Mouse (Mus musculus) adrenal gland, postnatal 14 days (tissue): ENCODE results near the gene Gk5. TPM values are rescaled to one million over a fixed set of nuclear protein-coding genes. Genes with fewer than 3 reads are reported as not detected.
"Not testable (repeated sequence)": the region's sequence is repeated elsewhere in the genome, so short reads cannot be mapped to it uniquely, and the experiment has no call there.

Source experiments
- DNase-seq: peaks from one replicate; pipeline ENCODE4 v3.0.0; 2021; ENCODE audit warnings: mixed read lengths
- total RNA-seq: library from RNA; stranded (reverse); gene quantifications from 2 replicates; pipeline ENCODE4 v1.2.3, GENCODE M21; 2021

Gene Gk5
- total RNA-seq, 1 experiment from 2014 or later, result 8.6 TPM

- no peak for DNase-seq
These were observed 25.7 kb downstream of the Gk5 start for GRCm38 (mm10) chr9:96144883-96145282.

- no peak for DNase-seq
These were observed 33.6 kb downstream of the Gk5 start for GRCm38 (mm10) chr9:96152801-96153200.

GRCm38 (mm10) chr9:96158431-96158830 is 39.3 kb downstream of the Gk5 start:
- DNase-seq, result no peak

GRCm38 (mm10) chr9:96159047-96159446 is 39.9 kb downstream of the Gk5 start:
- no peak for DNase-seq

GRCm38 (mm10) chr9:96160767-96161166 is 41.6 kb downstream of the Gk5 start:
- DNase-seq, result peak; percentile 48

- DNase-seq, result no peak
These were observed 43.3 kb downstream of the Gk5 start for GRCm38 (mm10) chr9:96162421-96162820.

GRCm38 (mm10) chr9:96163443-96163842 is 44.3 kb downstream of the Gk5 start:
- DNase-seq, result no peak

GRCm38 (mm10) chr9:96163983-96164382 is 44.8 kb downstream of the Gk5 start:
- DNase-seq, result not testable (repeated sequence)

- peak; percentile 93 for DNase-seq
These were observed 48.0 kb downstream of the Gk5 start for GRCm38 (mm10) chr9:96167168-96167585.

GRCm38 (mm10) chr9:96170600-96170999 is 51.4 kb downstream of the Gk5 start:
- DNase-seq, result no peak

- no peak for DNase-seq
These were observed 65.7 kb downstream of the Gk5 start for GRCm38 (mm10) chr9:96184909-96185308.

- DNase-seq, result no peak
These were observed 67.5 kb downstream of the Gk5 start for GRCm38 (mm10) chr9:96186701-96187100.

- peak; percentile 95 for DNase-seq
These were observed 76.9 kb downstream of the Gk5 start, which contains the start of gene Tfdp2 for GRCm38 (mm10) chr9:96195885-96196622. TSS of gene Tfdp2 (plus strand) at chr9:96196275.

GRCm38 (mm10) chr9:96196636-96197181 is 77.5 kb downstream of the Gk5 start:
- peak; percentile 73 for DNase-seq

GRCm38 (mm10) chr9:96197806-96198205 is 78.6 kb downstream of the Gk5 start:
- DNase-seq, result peak; percentile 14

GRCm38 (mm10) chr9:96203663-96204062 is 84.5 kb downstream of the Gk5 start:
- DNase-seq, result no peak

- DNase-seq, result no peak
These were observed 88.3 kb downstream of the Gk5 start for GRCm38 (mm10) chr9:96207428-96207827.

- DNase-seq, result no peak
These were observed 94.0 kb downstream of the Gk5 start for GRCm38 (mm10) chr9:96213036-96213645.

- DNase-seq, result no peak
These were observed 95.0 kb downstream of the Gk5 start for GRCm38 (mm10) chr9:96214171-96214570.

- DNase-seq, result no peak
These were observed 98.1 kb downstream of the Gk5 start for GRCm38 (mm10) chr9:96217299-96217698.

- no peak for DNase-seq
These were observed 98.6 kb downstream of the Gk5 start for GRCm38 (mm10) chr9:96217799-96218198.

- no peak for DNase-seq
These were observed 100.0 kb downstream of the Gk5 start for GRCm38 (mm10) chr9:96219114-96219669.

- no peak for DNase-seq
These were observed 101.3 kb downstream of the Gk5 start for GRCm38 (mm10) chr9:96220419-96220818.
